Comparison of ENCODE assay signal across 7 mouse cellular contexts in the genomic region with DNA sequence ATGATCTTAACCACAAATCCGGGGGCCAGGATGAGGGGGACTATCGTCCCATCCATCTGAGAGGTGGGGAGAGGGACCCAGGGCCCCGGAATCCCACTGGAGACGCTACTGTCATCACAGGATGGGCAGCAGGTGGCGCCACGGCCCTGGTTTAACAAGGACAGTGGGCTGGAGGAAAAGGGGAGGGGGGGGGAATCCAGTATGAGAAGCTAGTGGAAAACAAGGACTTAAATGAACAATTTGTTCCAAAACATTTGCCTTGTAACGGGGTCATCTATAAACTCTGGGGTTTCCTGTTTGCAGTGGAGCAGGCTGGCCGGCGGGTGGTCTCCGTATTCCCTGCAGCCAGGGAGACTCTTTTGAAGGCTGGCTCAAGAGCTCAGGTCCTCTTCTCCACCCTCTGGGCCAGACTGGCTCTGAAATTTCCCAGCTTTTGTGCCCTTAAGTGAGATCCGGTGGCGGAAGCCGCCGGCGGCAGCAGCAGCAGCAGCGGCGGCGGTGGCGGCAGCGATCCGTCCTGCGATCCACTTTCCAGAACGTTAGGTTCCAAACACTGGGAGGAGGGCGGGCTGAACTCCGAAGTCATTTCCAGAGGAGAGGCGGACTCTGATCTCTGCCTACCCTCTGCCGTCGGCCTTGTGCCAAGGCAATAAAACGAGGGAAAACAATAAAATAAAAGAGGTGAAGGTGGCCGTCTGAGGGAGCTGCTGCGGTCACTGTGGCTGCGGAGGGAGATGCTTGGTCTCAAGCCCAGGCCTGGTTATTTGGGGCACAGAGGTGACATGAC.
DNase-seq lines count a peak whose midpoint lies in the region; ATAC-seq lines count a peak whose summit lies in the region.

No protein-coding gene starts in this region.

- 1% methylated on average over 32 of the region's 32 CpGs for WGBS in embryonic facial prominence, embryonic 12.5 days
- WGBS in limb, embryonic 13.5 days: 1% methylated on average over 32 of the region's 32 CpGs
- under 1% methylated on average over 32 of the region's 32 CpGs for WGBS in midbrain, embryonic 14.5 days

- H3K9me3 ChIP-seq in embryonic facial prominence, embryonic 12.5 days: no peaks in the 10 kb centered on the region
- H3K9me3 ChIP-seq in limb, embryonic 13.5 days: peaks cover 4% of the 10 kb centered on the region; the same call in 1 of the 2 replicates
- no peaks in the 10 kb centered on the region for H3K9me3 ChIP-seq in midbrain, embryonic 14.5 days (ENCODE audit: control insufficient read depth, low read length)

- H3K4me2 ChIP-seq in embryonic facial prominence, embryonic 12.5 days (replicated peaks): peak overlapping the region; percentile 66
- peak overlapping the region; percentile 77 for H3K4me2 ChIP-seq in limb, embryonic 13.5 days (replicated peaks)
- peak overlapping the region; percentile 67 for H3K4me2 ChIP-seq in midbrain, embryonic 14.5 days (ENCODE audit: low read length)

- peak; percentile 85 for DNase-seq in adrenal gland, postnatal 10 days
- DNase-seq in heart, adult 9 months (ENCODE audit: low spot score in 2 of 2): peak; percentile 69 to 78
- peak; percentile 88 for DNase-seq in kidney, adult 9 months
- peak; percentile 94 for DNase-seq in midbrain, embryonic 14.5 days
- DNase-seq in spleen, postnatal 4 days (ENCODE audit: low spot score in 2 of 2): peak; percentile 52 to 81

- no peaks in the 10 kb centered on the region for H3K27me3 ChIP-seq in embryonic facial prominence, embryonic 12.5 days
- H3K27me3 ChIP-seq in limb, embryonic 13.5 days: 0 out of 2 replicates have a peak, but pooled peaks cover 6% of the 10 kb centered on the region
- H3K27me3 ChIP-seq in midbrain, embryonic 14.5 days (ENCODE audit: control insufficient read depth, insufficient read depth, low read length): 0 out of 2 replicates have a peak, but pooled peaks cover 4% of the 10 kb centered on the region

- peaks cover 30% of the 10 kb centered on the region for H3K4me1 ChIP-seq in embryonic facial prominence, embryonic 12.5 days
- H3K4me1 ChIP-seq in limb, embryonic 13.5 days: peaks cover 35% of the 10 kb centered on the region
- peaks cover 27% of the 10 kb centered on the region for H3K4me1 ChIP-seq in midbrain, embryonic 14.5 days (ENCODE audit: control insufficient read depth, insufficient read depth, low read length)

- H3K36me3 ChIP-seq in embryonic facial prominence, embryonic 12.5 days: no peaks in the 10 kb centered on the region
- no peaks in the 10 kb centered on the region for H3K36me3 ChIP-seq in limb, embryonic 13.5 days
- H3K36me3 ChIP-seq in midbrain, embryonic 14.5 days (ENCODE audit: control insufficient read depth, insufficient read depth, low read length): no peaks in the 10 kb centered on the region

- 0 out of 2 replicates have a peak, but pooled peaks have one; percentile 17 for ATAC-seq in embryonic facial prominence, embryonic 12.5 days (ENCODE audit: insufficient number of reproducible peaks, insufficient read depth, low FRiP score, low TSS enrichment)
- ATAC-seq in limb, embryonic 13.5 days (ENCODE audit: low FRiP score, low read depth): peak; percentile 68; the same call in 1 of the 2 replicates
- peak; percentile 70; the same call in 1 of the 2 replicates for ATAC-seq in midbrain, embryonic 14.5 days (ENCODE audit: low FRiP score, low TSS enrichment)

- peak overlapping the region; percentile 83 for H3K27ac ChIP-seq in embryonic facial prominence, embryonic 12.5 days
- peak overlapping the region; percentile 85 for H3K27ac ChIP-seq in limb, embryonic 13.5 days
- H3K27ac ChIP-seq in midbrain, embryonic 14.5 days (replicated peaks; ENCODE audit: low read depth, low read length): peak overlapping the region; percentile 60

- peak overlapping the region; percentile 46 for H3K9ac ChIP-seq in embryonic facial prominence, embryonic 12.5 days
- peak overlapping the region; percentile 66 for H3K9ac ChIP-seq in limb, embryonic 13.5 days
- H3K9ac ChIP-seq in midbrain, embryonic 14.5 days (replicated peaks; ENCODE audit: low read length): peak overlapping the region; percentile 58

- H3K4me3 ChIP-seq in embryonic facial prominence, embryonic 12.5 days: peak overlapping the region; percentile 36
- peak overlapping the region; percentile 43 for H3K4me3 ChIP-seq in limb, embryonic 13.5 days
- H3K4me3 ChIP-seq in midbrain, embryonic 14.5 days (replicated peaks; ENCODE audit: low read depth, low read length): peak overlapping the region; percentile 32

Comparison
In these comparisons a context has a peak if more than half of its experiments do, and no peak if none do; other contexts are left out.
1. Peak in every context shown above with its lines: DNase-seq, ATAC-seq, H3K4me3 ChIP-seq and H3K27ac ChIP-seq.
2. ATAC-seq: peak in every context shown above with its lines; median percentile 70 in midbrain, embryonic 14.5 days; 68 in limb, embryonic 13.5 days; 17 in embryonic facial prominence, embryonic 12.5 days.